Mouse (Mus musculus): ENCODE results near the gene Kcnq1. TPM values are rescaled to one million over a fixed set of nuclear protein-coding genes. Genes with fewer than 3 reads are reported as not detected.

The Kcnq1 gene
- total and polyA plus RNA-seq, 3 experiments, result not detected

- in situ Hi-C loops (cut with MboI; ENCODE audit: low pct_ligation_motif_present, low pct_unique_long_range_greater_than_20kb, low sequenced_read_pairs), result no loop called here
- TF ChIP-seq JUN (IDR thresholded peaks at IDR 0.05; ENCODE audit: insufficient read depth, low read depth, low read length) (no peak), EP300 (IDR thresholded peaks at IDR 0.05; ENCODE audit: low read length) (no peak), ZKSCAN1 (IDR thresholded peaks at IDR 0.05; ENCODE audit: borderline replicate concordance, low read depth, low read length) (no peak), IRF4 (IDR thresholded peaks at IDR 0.05; ENCODE audit: low read depth, low read length) (no peak), NRF1 (IDR thresholded peaks at IDR 0.05; ENCODE audit: low read depth, low read length) (no peak), CHD2 (IDR thresholded peaks at IDR 0.05; ENCODE audit: low read length) (no peak), BHLHE40 (IDR thresholded peaks at IDR 0.05; ENCODE audit: low read depth, low read length) (no peak), RAD21 (IDR thresholded peaks at IDR 0.05; ENCODE audit: low read depth, low read length) (no peak), MAZ (IDR thresholded peaks at IDR 0.05; ENCODE audit: low read depth, low read length) (no peak), ZC3H11A (IDR thresholded peaks at IDR 0.05; ENCODE audit: low read depth, low read length) (no peak), SIN3A (IDR thresholded peaks at IDR 0.05; ENCODE audit: low read length) (no peak), ETS1 (conservative IDR thresholded peaks at IDR 0.05; ENCODE audit: low read depth, low read length) (no peak), JUND (conservative IDR thresholded peaks at IDR 0.05; ENCODE audit: low read depth, low read length) (no peak), HCFC1 (IDR thresholded peaks at IDR 0.05; ENCODE audit: low read depth, low read length) (no peak), MEF2A (IDR thresholded peaks at IDR 0.05; ENCODE audit: borderline replicate concordance, low read depth, low read length) (no peak), PAX5 (IDR thresholded peaks at IDR 0.05; ENCODE audit: low read length) (no peak), ZMIZ1 (IDR thresholded peaks at IDR 0.05; ENCODE audit: low read depth, low read length) (no peak)
- H3K4me2 ChIP-seq (ENCODE audit: insufficient read depth, low read depth, poor library complexity, severe bottlenecking), result no peak overlapping the region
- H3K9ac ChIP-seq (ENCODE audit: insufficient read depth, low read depth), result no peak overlapping the region
- DNase-seq (ENCODE audit: extremely low read depth), result no peak
- H3K9me3 ChIP-seq (replicated peaks; ENCODE audit: low read length), result peaks cover 9% of the 10 kb centered on the region
- H3K36me3 ChIP-seq (replicated peaks in 1 of 2; ENCODE audit: control insufficient read depth in 1 of 2, insufficient read depth in 1 of 2, low read length in 1 of 2), result no peaks in the 10 kb centered on the region
- H3K27ac ChIP-seq (ENCODE audit: insufficient read depth, low read depth), result no peak overlapping the region
- dilution Hi-C loops (cut with MboI; ENCODE audit: extremely low pct_ligation_motif_present, extremely low pct_unique_long_range_greater_than_20kb, low sequenced_read_pairs), result no loop called here
- no peaks in the 10 kb centered on the region for H3K79me2 ChIP-seq (replicated peaks; ENCODE audit: control insufficient read depth, extremely low read depth, insufficient read depth, poor library complexity, severe bottlenecking)
- H3K4me3 ChIP-seq (replicated peaks in 1 of 3; ENCODE audit: low read depth in 2 of 3, low read length in 2 of 3, poor library complexity in 1 of 3), result no peak overlapping the region
- H3K4me1 ChIP-seq (ENCODE audit: control insufficient read depth in 1 of 2, insufficient read depth in 2 of 2), result peaks cover 4 to 15% of the 10 kb centered on the region in 2 experiments; a peak in 3 of 4 replicates
- H3K27me3 ChIP-seq (replicated peaks), result peaks cover 65% of the 10 kb centered on the region
Measured at GRCm38 (mm10) chr7:143119407-143119806, 13.2 kb downstream of the Kcnq1 start.

GRCm38 (mm10) chr7:143119826-143120225, 13.7 kb downstream of the Kcnq1 start:
- in situ Hi-C loops (cut with MboI; ENCODE audit: low pct_ligation_motif_present, low pct_unique_long_range_greater_than_20kb, low sequenced_read_pairs), result no loop called here
- peaks cover 68% of the 10 kb centered on the region for H3K27me3 ChIP-seq (replicated peaks)
- TF ChIP-seq ZKSCAN1 (IDR thresholded peaks at IDR 0.05; ENCODE audit: borderline replicate concordance, low read depth, low read length), result no peak
- TF ChIP-seq ZNF384 (IDR thresholded peaks at IDR 0.05; ENCODE audit: low read depth, low read length), result no peak
- TF ChIP-seq MYC (IDR thresholded peaks at IDR 0.05; ENCODE audit: low read depth, low read length), result no peak
- TF ChIP-seq EP300 (IDR thresholded peaks at IDR 0.05; ENCODE audit: low read length), result no peak
- no peak for TF ChIP-seq NRF1 (IDR thresholded peaks at IDR 0.05; ENCODE audit: low read depth, low read length)
- TF ChIP-seq CTCF (conservative IDR thresholded peaks at IDR 0.05 in 1 of 2, IDR thresholded peaks at IDR 0.05 in 1 of 2; ENCODE audit: low read depth in 2 of 2, low read length in 2 of 2), result no peak
- TF ChIP-seq RAD21 (IDR thresholded peaks at IDR 0.05; ENCODE audit: low read depth, low read length), result no peak
- no peak for TF ChIP-seq SIN3A (IDR thresholded peaks at IDR 0.05; ENCODE audit: low read length)
- TF ChIP-seq JUN (IDR thresholded peaks at IDR 0.05; ENCODE audit: insufficient read depth, low read depth, low read length), result no peak
- no peak overlapping the region for H3K4me3 ChIP-seq (replicated peaks in 1 of 3; ENCODE audit: low read depth in 2 of 3, low read length in 2 of 3, poor library complexity in 1 of 3)
- DNase-seq (ENCODE audit: extremely low read depth), result peak; percentile 18
- peaks cover 4 to 15% of the 10 kb centered on the region in 2 experiments; a peak in 3 of 4 replicates for H3K4me1 ChIP-seq (ENCODE audit: control insufficient read depth in 1 of 2, insufficient read depth in 2 of 2)
- H3K79me2 ChIP-seq (replicated peaks; ENCODE audit: control insufficient read depth, extremely low read depth, insufficient read depth, poor library complexity, severe bottlenecking), result no peaks in the 10 kb centered on the region
- no peak overlapping the region for H3K27ac ChIP-seq (ENCODE audit: insufficient read depth, low read depth)
- dilution Hi-C loops (cut with MboI; ENCODE audit: extremely low pct_ligation_motif_present, extremely low pct_unique_long_range_greater_than_20kb, low sequenced_read_pairs), result no loop called here
- peaks cover 5% of the 10 kb centered on the region for H3K9me3 ChIP-seq (replicated peaks; ENCODE audit: low read length)
- no peaks in the 10 kb centered on the region for H3K36me3 ChIP-seq (replicated peaks in 1 of 2; ENCODE audit: control insufficient read depth in 1 of 2, insufficient read depth in 1 of 2, low read length in 1 of 2)
- H3K9ac ChIP-seq (ENCODE audit: insufficient read depth, low read depth), result no peak overlapping the region
- no peak overlapping the region for H3K4me2 ChIP-seq (ENCODE audit: insufficient read depth, low read depth, poor library complexity, severe bottlenecking)
